Mouse (Mus musculus) midbrain, embryonic 12.5 days (tissue): ENCODE measurements around the gene Agap2. TPM values are rescaled to one million over a fixed set of nuclear protein-coding genes. Genes with fewer than 3 reads are reported as not detected.
A peak's percentile ranks its signal among the peaks of the same experiment; 100 is the strongest.
"Not testable (repeated sequence)": the region's sequence is repeated elsewhere in the genome, so short reads cannot be mapped to it uniquely, and the experiment has no call there.

Experiments used
- ATAC-seq: fragments of 200-750 bp; cut with Nextera tagmentation; 2 replicates; pipeline ENCODE4 v1.8.0; 2017; ENCODE audit warnings: low read depth, moderate TSS enrichment, moderate library complexity; ENCODE audit not compliant: low FRiP score
- H3K27ac ChIP-seq: fragments of 300-500 bp; sonication (generic); replicated peaks from 2 replicates; pipeline ENCODE4 v1.5.1; 2016; ENCODE audit warnings: mild to moderate bottlenecking
- H3K27me3 ChIP-seq: fragments of 300-500 bp; sonication (generic); 2 replicates; pipeline ENCODE4 v1.6.1; 2016; ENCODE audit warnings: mild to moderate bottlenecking
- H3K36me3 ChIP-seq: fragments of 300-500 bp; sonication (generic); 2 replicates; pipeline ENCODE4 v1.6.1; 2016
- H3K4me1 ChIP-seq: fragments of 300-500 bp; sonication (generic); 2 replicates; pipeline ENCODE4 v1.6.1; 2016
- H3K4me2 ChIP-seq: fragments of 300-500 bp; sonication (generic); replicated peaks from 2 replicates; pipeline ENCODE4 v1.6.1; 2016; ENCODE audit warnings: mild to moderate bottlenecking, moderate library complexity
- H3K4me3 ChIP-seq: fragments of 300-500 bp; sonication (generic); 2 replicates; pipeline ENCODE4 v1.5.1; 2016; ENCODE audit warnings: mild to moderate bottlenecking
- H3K9ac ChIP-seq: fragments of 300-500 bp; sonication (generic); replicated peaks from 2 replicates; pipeline ENCODE4 v1.6.1; 2016; ENCODE audit warnings: mild to moderate bottlenecking, moderate library complexity
- H3K9me3 ChIP-seq: fragments of 300-500 bp; sonication (generic); 2 replicates; pipeline ENCODE4 v1.6.1; 2016; ENCODE audit warnings: mild to moderate bottlenecking
- WGBS: fragments of 180-500 bp; shearing (Covaris S2); methylation state at CpG from one replicate; pipeline ENCODE4 v1.1.7; 2016; 5-methylcytosine and 5-hydroxymethylcytosine counted together
- polyA plus RNA-seq: library from polyadenylated mRNA; unstranded; fragments of >200 nt; fragmentation: Nextera tagmentation; extraction: Ambion mirVana; gene quantifications from 2 replicates; pipeline ENCODE4 v1.2.1, GENCODE M21; 2016

Gene Agap2
- polyA plus RNA-seq, 1 experiment from 2014 or later = 1.3 TPM

GRCm38 (mm10) chr10:127069281-127070189 lies 5.5 kb upstream of the Agap2 start:
- H3K4me1 ChIP-seq = peaks cover 41% of the 10 kb centered on the region
- WGBS = 9% methylated on average over 30 of the region's 30 CpGs
- H3K4me2 ChIP-seq = peak overlapping the region; percentile 76
- peaks cover 43% of the 10 kb centered on the region for H3K36me3 ChIP-seq
- no peaks in the 10 kb centered on the region for H3K27me3 ChIP-seq
- peak overlapping the region; percentile 60 for H3K9ac ChIP-seq
- ATAC-seq = peak; percentile 75
- H3K9me3 ChIP-seq = no peaks in the 10 kb centered on the region
- peak overlapping the region; percentile 61 for H3K4me3 ChIP-seq
- H3K27ac ChIP-seq = peak overlapping the region; percentile 89

GRCm38 (mm10) chr10:127070190-127071121 lies 4.6 kb upstream of the Agap2 start, which contains the start of gene Tspan31:
TSS of gene Tspan31 (minus strand) at chr10:127070264.
- 3% methylated on average over 36 of the region's 36 CpGs for WGBS
- Histone ChIP-seq H3K27ac (peak within 1 kb of the TSS; percentile 89), H3K36me3 (peaks cover 34% of the 10 kb centered on the region), H3K4me2 (peak within 1 kb of the TSS; percentile 76), H3K9ac (peak within 1 kb of the TSS; percentile 69), H3K4me3 (peak within 1 kb of the TSS; percentile 61), H3K4me1 (peaks cover 32% of the 10 kb centered on the region), H3K27me3 (peaks cover 5% of the 10 kb centered on the region), H3K9me3 (no peaks in the 10 kb centered on the region)
- peak; percentile 92 for ATAC-seq

- Histone ChIP-seq H3K27me3 (peaks cover 13% of the 10 kb centered on the region), H3K4me2 (peak overlapping the region; percentile 76), H3K9me3 (no peaks in the 10 kb centered on the region), H3K4me3 (peak overlapping the region; percentile 61), H3K9ac (peak overlapping the region; percentile 69; the same call in 1 of the 2 replicates), H3K36me3 (peaks cover 27% of the 10 kb centered on the region), H3K4me1 (peaks cover 30% of the 10 kb centered on the region), H3K27ac (peak overlapping the region; percentile 52; the same call in 1 of the 2 replicates)
- 79% methylated on average over 9 of the region's 9 CpGs for WGBS
- no peak for ATAC-seq
Observed at GRCm38 (mm10) chr10:127071203-127071602, 3.9 kb upstream of the Agap2 start.

GRCm38 (mm10) chr10:127072270-127072669 lies 2.8 kb upstream of the Agap2 start:
- peaks cover 26% of the 10 kb centered on the region for H3K4me1 ChIP-seq
- not testable (repeated sequence) for H3K4me3 ChIP-seq, ATAC-seq, H3K9ac ChIP-seq, H3K9me3 ChIP-seq, H3K27ac ChIP-seq, H3K4me2 ChIP-seq
- H3K36me3 ChIP-seq = peaks cover 16% of the 10 kb centered on the region
- peaks cover 22% of the 10 kb centered on the region for H3K27me3 ChIP-seq
- 90% methylated on average over 4 of the region's 4 CpGs for WGBS

GRCm38 (mm10) chr10:127072969-127073368 lies 2.1 kb upstream of the Agap2 start:
- peaks cover 30% of the 10 kb centered on the region for H3K4me1 ChIP-seq
- WGBS = 87% methylated on average over 2 of the region's 2 CpGs

GRCm38 (mm10) chr10:127073981-127074380 lies 1.1 kb upstream of the Agap2 start:
- Histone ChIP-seq H3K9ac (no peak overlapping the region), H3K4me2 (no peak overlapping the region), H3K4me1 (peaks cover 25% of the 10 kb centered on the region), H3K9me3 (no peaks in the 10 kb centered on the region), H3K27me3 (peaks cover 32% of the 10 kb centered on the region), H3K4me3 (no peak overlapping the region), H3K36me3 (no peaks in the 10 kb centered on the region), H3K27ac (no peak overlapping the region)
- WGBS = 100% methylated on average over 1 of the region's 1 CpGs
- no peak for ATAC-seq

More at GRCm38 (mm10) chr10:127072969-127073368, 2.1 kb upstream of the Agap2 start:
- H3K9me3 ChIP-seq, H3K9ac ChIP-seq, H3K4me2 ChIP-seq, H3K27ac ChIP-seq, H3K36me3 ChIP-seq, ATAC-seq, H3K4me3 ChIP-seq: not testable (repeated sequence)
- H3K27me3 ChIP-seq = peaks cover 26% of the 10 kb centered on the region

GRCm38 (mm10) chr10:127075651-127076050 lies 567 bp downstream of the Agap2 start:
- WGBS = 78% methylated on average over 8 of the region's 8 CpGs
- Histone ChIP-seq H3K4me3 (no peak overlapping the region), H3K9me3 (no peaks in the 10 kb centered on the region), H3K27ac (no peak overlapping the region), H3K4me2 (no peak overlapping the region), H3K36me3 (no peaks in the 10 kb centered on the region), H3K9ac (no peak overlapping the region), H3K4me1 (peaks cover 31% of the 10 kb centered on the region), H3K27me3 (peaks cover 49% of the 10 kb centered on the region)
- no peak for ATAC-seq

GRCm38 (mm10) chr10:127076082-127076481 lies 998 bp downstream of the Agap2 start:
- H3K36me3 ChIP-seq = no peaks in the 10 kb centered on the region
- H3K4me3 ChIP-seq = no peak overlapping the region
- H3K4me2 ChIP-seq = 0 out of 2 replicates have a peak overlapping the region, but pooled peaks have one; percentile 3
- 48% methylated on average over 4 of the region's 4 CpGs for WGBS
- H3K9ac ChIP-seq = 0 out of 2 replicates have a peak overlapping the region, but pooled peaks have one; percentile 24
- no peaks in the 10 kb centered on the region for H3K9me3 ChIP-seq
- H3K4me1 ChIP-seq = peaks cover 31% of the 10 kb centered on the region
- H3K27ac ChIP-seq = no peak overlapping the region
- no peak for ATAC-seq
- H3K27me3 ChIP-seq = peaks cover 53% of the 10 kb centered on the region

- H3K4me3 ChIP-seq = peak overlapping the region; percentile 74
- H3K4me2 ChIP-seq = peak overlapping the region; percentile 99
- H3K9me3 ChIP-seq = no peaks in the 10 kb centered on the region
- H3K27me3 ChIP-seq = peaks cover 67% of the 10 kb centered on the region
- WGBS = 7% methylated on average over 10 of the region's 10 CpGs
- no peaks in the 10 kb centered on the region for H3K36me3 ChIP-seq
- peak overlapping the region; percentile 50; the same call in 1 of the 2 replicates for H3K9ac ChIP-seq
- peaks cover 42% of the 10 kb centered on the region for H3K4me1 ChIP-seq
- ATAC-seq = no peak
- H3K27ac ChIP-seq = peak overlapping the region; percentile 87
Observed at GRCm38 (mm10) chr10:127077515-127077914, 2.4 kb downstream of the Agap2 start.

GRCm38 (mm10) chr10:127078001-127078676 lies 3.1 kb downstream of the Agap2 start:
- Histone ChIP-seq H3K27me3 (peaks cover 74% of the 10 kb centered on the region), H3K4me2 (peak overlapping the region; percentile 99), H3K9me3 (no peaks in the 10 kb centered on the region), H3K36me3 (no peaks in the 10 kb centered on the region), H3K4me3 (peak overlapping the region; percentile 74), H3K27ac (peak overlapping the region; percentile 87), H3K4me1 (peaks cover 44% of the 10 kb centered on the region), H3K9ac (peak overlapping the region; percentile 90; the same call in 1 of the 2 replicates)
- 5% methylated on average over 11 of the region's 12 CpGs for WGBS
- peak; percentile 50 for ATAC-seq
